Mouse (Mus musculus): ENCODE data around the gene Emc10.

DNA sequence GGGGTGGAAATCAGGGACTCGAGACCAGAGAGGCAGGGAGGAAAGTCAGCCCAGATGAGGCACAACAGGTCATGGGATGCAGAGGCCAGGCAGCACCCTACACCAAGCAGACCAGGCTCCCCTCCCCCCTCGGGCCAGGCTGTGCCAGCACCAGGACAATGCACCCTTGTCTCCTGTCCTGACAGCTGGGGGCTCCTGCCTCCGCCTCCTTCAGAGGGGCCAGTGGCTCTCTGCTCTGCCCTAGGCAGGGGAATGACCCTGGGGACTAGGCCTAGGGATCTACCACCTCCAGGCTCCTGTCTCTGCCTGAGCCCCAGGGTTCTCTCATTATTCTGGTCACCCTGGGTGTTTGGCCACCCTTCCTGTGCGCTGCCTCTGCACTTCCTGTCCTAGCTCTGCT is 21.9 kb downstream of the Emc10 start:
- TF ChIP-seq TAL1 (IDR thresholded peaks at IDR 0.05; ENCODE audit: low read length): no peak
- TF ChIP-seq GATA1 (IDR thresholded peaks at IDR 0.05; ENCODE audit: low read length): no peak

Data from erythroblast, embryonic 14.5 days (primary cell).